Mouse (Mus musculus) B cell, adult 2 months (primary cell): ENCODE results near the gene Ctnnb1.
"Not testable (repeated sequence)": the region's sequence is repeated elsewhere in the genome, so short reads cannot be mapped to it uniquely, and the experiment has no call there.

Source experiments
- DNase-seq, 2 experiments: peaks; one replicate each; pipeline ENCODE4 v3.0.0; 2022

Ctnnb1 gene

GRCm38 (mm10) chr9:120929081-120929480, at the start of gene Ctnnb1:
Ctnnb1 (plus strand) TSS chr9:120929216.
- DNase-seq = no peak

DNA sequence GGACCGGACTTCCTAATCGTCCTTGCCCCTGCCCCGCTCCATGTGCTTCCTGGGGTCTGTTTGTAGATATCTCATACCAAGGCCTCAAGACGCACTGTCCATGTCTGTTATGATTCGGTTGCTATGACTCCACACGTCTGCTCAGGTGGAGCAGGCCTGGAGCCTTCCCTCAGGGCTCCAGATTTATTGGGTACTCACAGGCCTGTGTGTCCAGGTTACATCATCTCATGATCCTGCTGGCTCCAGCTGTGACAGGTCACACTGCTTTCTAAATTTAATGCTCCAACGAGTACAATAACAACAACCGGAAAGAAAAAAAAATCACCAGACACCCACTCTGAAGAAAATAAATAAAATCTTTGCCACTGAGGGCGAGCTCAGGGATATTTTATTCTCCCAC, 48.7 kb upstream of the Ctnnb1 start:
- DNase-seq = no peak

GRCm38 (mm10) chr9:120881121-120881520, 47.9 kb upstream of the Ctnnb1 start:
- no peak for DNase-seq

GRCm38 (mm10) chr9:120881839-120882238, 47.2 kb upstream of the Ctnnb1 start:
- no peak for DNase-seq

- no peak for DNase-seq
These were observed 44.3 kb upstream of the Ctnnb1 start for GRCm38 (mm10) chr9:120884726-120885125.

DNA sequence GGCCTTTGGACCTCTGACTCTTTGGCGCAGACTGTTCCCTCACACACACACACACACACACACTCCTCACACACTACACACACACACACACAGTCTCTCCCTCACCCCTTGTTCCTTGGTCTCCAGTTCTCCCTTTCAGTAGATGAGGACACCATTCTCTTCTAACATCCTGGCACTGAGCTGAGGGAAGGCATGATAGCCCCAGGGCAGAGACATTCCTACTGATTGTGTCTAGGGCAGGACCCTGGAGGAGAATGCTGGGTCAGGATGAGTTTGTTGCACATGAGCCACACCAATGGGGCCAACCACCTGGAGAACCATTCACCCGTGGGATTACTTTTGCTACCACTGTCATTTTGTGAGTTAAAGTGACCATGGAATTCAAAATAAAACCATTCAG, 41.4 kb upstream of the Ctnnb1 start:
- DNase-seq = no peak

DNA sequence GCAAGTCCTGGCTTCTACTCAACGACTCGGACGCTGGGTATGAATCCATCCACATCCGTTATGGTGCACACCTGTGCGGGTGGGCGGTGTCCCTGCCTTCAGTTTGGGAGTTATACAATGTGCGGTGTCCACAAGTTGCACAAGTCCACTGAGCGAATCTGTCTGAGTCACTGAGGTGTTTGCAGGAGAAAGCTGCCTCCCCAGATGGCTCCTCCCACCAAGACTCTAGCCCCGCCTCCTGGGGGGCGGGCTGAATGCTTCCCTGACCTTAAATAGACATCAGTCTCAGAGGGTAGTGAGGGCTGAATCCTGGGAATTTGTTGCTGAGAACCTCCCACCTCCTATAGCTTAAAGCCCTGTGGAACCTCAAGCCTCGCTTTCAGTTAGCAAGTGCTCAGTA, 35.6 kb upstream of the Ctnnb1 start:
- DNase-seq = peak; percentile 22 to 37

DNA sequence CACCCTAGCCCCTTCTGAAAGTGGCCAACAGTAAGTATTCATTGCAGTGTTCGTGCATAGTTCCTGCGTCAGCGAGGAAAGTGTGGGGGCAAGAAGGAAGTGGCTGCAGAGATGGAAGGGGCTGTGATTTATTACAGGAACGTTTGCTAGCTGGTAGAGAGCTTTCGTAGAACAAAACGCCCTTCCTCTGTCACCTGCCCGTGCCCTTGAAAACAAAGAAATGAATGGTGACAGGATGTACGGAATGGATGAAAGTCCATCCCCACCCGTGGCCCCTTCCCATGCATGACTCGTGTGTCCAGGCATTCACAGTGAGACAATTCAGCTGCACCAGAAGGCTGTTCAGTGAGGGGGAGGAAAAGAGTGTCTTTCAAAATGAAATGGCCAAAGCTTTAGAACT, 35.0 kb upstream of the Ctnnb1 start:
- DNase-seq = no peak

GRCm38 (mm10) chr9:120894376-120894775, 34.6 kb upstream of the Ctnnb1 start:
- DNase-seq = no peak

DNA sequence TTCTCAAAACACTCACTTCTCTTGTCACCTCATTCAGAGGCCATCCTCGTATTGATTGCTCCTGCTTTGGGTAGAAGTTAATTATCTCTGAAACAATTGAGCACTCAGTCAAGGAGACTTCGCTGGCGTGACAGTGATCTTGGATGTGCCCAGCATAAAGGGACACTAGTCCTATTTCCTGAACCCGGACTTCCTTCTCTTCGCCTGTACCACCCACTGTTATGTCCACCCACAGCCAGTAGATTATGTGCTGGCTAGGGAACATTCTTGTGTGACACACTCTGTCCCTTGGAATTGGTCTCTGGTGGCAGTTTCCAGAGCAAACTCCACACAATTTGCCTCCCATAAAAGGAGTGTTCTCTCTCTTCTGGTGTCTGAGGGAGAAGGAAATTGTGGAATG, 32.5 kb upstream of the Ctnnb1 start:
- DNase-seq = no peak

GRCm38 (mm10) chr9:120897269-120897668, 31.7 kb upstream of the Ctnnb1 start:
- no peak for DNase-seq

DNA sequence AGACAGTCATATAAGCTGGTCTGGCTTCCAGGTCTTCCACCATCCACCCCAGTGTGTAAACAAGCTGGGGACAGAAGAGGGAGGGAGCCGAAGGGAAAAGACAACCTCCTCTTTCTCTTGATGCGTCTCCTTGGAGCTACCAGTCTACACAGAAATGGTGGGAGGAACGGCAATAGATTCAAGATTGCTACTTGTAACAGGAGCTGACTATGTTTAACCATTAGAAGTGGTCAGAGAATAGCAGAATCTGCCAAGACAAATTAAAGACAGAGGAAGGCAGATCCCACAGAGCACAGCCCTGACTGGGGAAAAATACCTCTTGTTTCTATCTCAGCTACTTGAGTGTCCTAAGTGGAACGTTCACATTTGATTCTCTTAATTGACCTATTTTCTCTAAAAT, 29.2 kb upstream of the Ctnnb1 start:
- no peak for DNase-seq

GRCm38 (mm10) chr9:120900338-120901274, 28.4 kb upstream of the Ctnnb1 start:
- no peak for DNase-seq

GRCm38 (mm10) chr9:120902562-120902961, 26.5 kb upstream of the Ctnnb1 start:
- no peak for DNase-seq

DNA sequence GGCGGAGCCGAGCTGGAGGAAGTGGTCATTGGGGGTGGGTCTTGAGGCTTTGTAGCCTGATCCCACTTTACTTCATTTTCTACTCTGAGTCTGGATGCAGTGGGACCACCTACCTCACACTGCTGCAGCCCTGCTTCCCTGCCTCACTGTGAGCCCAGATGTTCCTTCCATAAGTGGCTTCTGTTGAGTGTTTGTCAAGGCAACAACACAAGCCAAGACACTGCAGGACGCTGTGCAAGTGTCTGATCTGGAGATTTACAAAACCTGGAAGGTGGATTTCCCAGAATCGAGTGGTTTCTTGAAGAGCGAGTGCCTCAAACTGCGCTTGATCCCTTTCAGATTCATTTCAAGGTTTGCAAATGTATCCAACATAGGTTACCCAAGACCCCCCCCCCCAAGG, 20.6 kb upstream of the Ctnnb1 start:
- DNase-seq = no peak

GRCm38 (mm10) chr9:120913152-120913551, 15.9 kb upstream of the Ctnnb1 start:
- no peak for DNase-seq

DNA sequence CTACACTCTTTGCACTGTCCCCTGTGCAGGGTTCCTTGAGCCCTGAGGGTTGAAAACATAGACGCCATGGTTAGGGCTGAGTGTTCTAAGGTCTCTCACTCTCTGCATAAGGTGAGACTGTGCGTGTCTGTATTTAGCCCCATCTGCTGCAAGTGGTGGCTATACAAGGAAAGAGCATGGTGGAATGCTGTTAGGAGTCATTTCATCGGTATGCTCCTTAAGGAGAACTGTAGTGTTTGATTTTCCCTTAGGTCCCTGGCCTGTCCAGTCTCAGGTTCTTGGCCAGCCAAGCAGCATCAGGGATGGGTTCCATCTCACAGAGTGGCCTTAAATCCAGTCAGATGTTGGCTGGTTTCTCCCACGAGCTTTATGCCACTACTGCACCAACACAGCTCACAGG, 14.6 kb upstream of the Ctnnb1 start:
- DNase-seq = no peak

DNA sequence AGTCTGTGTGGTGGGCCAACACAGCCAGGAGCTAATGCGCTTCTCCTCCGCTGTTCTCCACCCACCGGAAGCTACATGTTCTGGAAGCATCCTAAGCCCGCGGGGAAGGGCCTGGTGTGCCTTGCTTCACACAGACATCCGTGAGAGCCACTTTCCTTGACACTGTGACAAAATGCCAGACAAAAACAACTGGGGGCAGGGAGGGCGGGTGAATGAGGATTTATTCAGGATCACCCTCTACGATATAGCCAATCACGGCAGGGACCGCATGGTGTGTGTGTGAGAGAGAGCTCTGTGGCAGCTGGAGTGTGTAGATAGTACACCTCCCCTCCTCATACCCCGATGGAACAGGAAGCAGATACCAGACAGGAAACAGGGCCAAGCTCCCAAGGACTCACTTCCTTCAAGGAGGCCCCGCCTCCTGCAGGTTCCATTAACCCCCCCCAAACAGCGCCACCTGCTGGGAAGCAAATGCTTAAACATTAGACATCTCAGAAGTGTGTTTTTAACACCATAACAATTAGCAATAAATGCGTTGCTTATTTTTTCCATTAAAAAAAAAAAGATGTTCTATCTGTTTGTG, 14.0 kb upstream of the Ctnnb1 start:
- DNase-seq = peak; percentile 69 to 74

DNA sequence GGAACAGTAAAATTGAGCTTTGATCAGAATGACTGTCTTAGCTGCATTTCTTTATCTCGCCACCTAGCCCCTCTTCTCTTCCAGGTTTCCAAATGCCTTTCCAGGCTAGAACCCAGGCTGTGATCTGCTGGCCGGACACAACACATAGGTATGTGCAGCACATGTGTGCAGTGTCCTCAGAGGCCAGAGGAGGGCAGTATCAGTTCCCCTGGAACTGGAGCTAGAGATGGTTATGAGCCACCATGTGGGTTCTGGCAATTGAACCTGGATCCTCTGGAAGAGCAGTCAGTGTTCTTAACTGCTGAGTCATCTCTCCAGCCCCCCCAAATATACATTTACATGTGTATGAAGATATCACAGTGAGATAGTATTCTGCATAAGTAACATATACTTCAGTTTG, 11.4 kb upstream of the Ctnnb1 start:
- DNase-seq = not testable (repeated sequence)

DNA sequence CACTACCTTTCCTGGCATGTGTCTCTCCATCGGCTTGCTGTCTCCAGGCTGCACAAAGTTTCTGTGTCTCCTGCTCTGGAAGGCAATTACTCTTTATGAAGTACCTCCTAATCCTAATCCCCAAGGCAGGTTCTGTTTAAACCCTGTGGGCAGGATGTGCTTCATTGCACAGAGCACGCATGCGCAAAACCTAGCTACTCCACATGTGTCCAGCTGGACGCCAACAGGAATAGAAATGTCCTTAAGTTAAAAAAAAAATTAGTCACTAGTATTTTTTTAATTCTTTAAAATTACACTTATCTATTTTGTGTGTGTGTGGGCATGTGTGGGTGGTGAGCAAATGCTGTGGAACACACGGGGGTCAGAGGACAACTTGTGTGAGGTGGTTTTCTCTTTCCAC, 10.8 kb upstream of the Ctnnb1 start:
- DNase-seq = no peak

DNA sequence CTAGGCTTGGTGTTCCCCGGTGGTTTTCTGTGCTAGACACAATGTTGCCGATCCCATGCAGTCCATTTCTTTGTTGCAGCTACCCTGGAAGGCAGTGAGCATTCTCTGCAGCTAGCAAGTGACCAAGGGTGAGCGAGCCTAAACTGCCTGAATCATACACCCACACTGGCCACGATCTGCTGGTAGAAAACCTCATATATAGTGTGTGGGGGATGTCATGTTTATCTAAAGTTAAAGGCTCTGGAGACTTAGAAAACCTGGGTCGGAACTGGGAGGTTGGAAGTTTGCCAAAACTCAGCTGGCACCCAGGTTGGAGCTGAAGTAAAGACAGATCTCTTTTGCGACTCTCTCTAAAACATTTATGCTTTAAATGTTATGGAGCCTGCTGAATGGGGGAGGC, 10.4 kb upstream of the Ctnnb1 start:
- no peak for DNase-seq

DNA sequence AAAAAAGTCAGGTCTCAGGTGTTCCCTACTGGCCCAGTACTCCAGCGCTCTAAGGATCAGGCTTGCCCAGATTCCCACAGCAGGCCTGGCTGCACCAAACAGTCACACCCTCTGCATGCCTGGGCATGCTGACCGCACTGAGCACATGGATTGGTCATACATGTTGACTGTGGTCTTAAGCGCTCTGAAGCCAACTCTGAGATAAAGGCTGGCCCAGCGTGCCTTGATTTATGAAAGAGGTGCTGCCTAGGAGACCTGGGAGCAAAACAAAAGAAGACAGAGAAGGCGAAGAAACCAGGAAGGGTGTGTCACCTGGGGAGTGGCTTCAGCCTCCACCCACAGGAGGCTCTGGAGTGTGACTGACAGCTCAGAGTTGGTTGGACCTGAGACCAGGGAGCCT, 9.9 kb upstream of the Ctnnb1 start:
- peak in 1 of 2 experiments; percentile 40 for DNase-seq

DNA sequence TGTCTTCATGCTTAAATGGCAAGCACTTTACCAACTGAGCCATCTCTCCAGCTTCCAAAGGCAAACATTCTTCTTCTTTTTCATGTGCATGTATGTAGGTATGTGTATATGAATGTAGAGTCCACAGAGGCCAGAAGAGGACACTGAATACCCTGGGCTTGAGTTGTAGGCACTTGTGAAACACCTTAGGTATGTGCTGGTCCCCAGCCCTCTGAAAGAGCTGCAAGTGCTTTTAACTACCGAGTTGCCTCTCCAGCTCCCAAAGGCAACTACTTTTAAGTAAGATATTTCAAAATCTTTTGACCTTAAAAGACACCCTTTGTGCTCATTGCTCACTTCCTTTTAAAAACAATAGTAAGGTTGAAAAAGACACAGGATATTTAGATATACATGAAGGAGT, 2.9 kb upstream of the Ctnnb1 start:
- DNase-seq = no peak

- no peak for DNase-seq
These were observed 1.9 kb upstream of the Ctnnb1 start for GRCm38 (mm10) chr9:120926939-120927606.
